Mouse (Mus musculus): ENCODE results near the gene Cep83.

Gene Cep83

DNA sequence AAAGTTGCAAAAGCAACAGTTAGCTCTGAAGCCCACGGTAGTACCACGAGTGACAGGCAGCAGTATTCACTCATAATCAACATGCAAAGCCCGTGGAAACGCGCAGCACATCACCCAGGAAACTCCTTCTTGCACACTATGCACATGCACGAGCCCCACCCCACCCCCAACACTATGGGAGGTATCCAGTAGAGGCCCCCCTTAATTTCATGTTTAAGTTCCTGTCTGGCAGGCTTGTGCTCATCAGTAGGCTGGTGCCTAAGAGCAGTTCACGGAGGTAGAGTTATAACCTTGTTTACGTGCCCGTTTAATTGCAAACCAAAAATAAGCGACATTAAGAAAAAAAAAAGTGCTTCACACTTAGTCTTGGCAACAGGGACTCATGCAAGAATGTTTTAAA is 138.9 kb downstream of the Cep83 start:
- no peak for DNase-seq (ENCODE audit: low spot score)

- no peak for DNase-seq (ENCODE audit: low spot score)
These were observed 139.7 kb downstream of the Cep83 start for GRCm38 (mm10) chr10:94827890-94828733.

DNA sequence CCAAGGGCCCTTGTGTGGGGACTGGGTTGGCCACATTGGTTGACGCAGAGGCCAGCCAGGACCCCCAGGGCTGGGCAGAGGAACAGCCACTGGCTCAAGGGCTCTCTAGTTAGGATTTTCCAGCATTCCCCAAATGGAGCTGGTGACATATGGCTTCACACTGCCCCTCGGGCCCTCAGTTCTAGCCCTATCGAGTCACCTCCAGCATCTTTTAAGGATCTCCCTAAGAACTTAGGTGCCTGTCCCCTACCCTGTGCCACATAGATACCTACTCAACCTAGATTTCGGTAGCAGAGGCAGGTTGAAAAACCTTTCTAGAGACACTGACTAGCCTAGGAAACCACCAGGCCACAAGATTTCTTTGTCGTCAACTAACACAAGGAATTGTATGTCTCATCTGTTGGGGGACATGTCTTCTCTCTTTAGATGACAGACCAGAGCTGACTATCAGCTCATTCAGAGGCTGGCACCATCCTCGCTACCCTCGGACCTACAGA is 140.3 kb downstream of the Cep83 start:
- DNase-seq (ENCODE audit: low spot score), result no peak

- DNase-seq (ENCODE audit: low spot score), result no peak
These were observed 141.0 kb downstream of the Cep83 start for GRCm38 (mm10) chr10:94829407-94829806.

DNA sequence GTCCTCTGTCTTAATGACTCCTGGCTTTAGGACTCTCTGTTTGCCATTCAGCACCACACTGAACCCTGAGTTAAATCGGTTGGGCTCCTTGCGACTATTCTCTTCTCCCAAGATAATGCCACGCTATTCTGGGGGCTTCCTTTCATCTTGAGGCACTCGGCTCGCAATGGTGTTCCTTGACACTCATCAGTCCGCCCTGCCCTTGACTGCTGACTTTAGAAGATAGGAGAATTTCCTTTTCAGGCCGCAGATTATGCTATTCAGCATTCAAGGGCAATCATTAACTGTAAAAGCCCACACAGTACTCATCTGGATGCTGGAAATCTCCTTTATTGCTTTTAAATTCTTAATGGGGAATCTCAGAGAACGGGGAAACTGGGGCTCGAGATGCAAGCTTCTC is 147.4 kb downstream of the Cep83 start:
- DNase-seq (ENCODE audit: low spot score), result no peak

Measured in embryo, embryonic 10 days (tissue).